Mouse (Mus musculus) forebrain, embryonic 14.5 days (tissue): ENCODE data around the gene Gatad2b. TPM values are rescaled to one million over a fixed set of nuclear protein-coding genes. Genes with fewer than 3 reads are reported as not detected.

Source experiments
- ATAC-seq: fragments of 200-750 bp; cut with Nextera tagmentation; 2 replicates; pipeline ENCODE4 v1.8.0; 2017; ENCODE audit warnings: mild to moderate bottlenecking, moderate library complexity
- DNase-seq: peaks from one replicate; pipeline ENCODE4 v3.0.0-alpha.2; 2015; ENCODE audit warnings: low spot score
- H3K27ac ChIP-seq: fragments of 300-500 bp; sonication (generic); 2 replicates; pipeline ENCODE4 v1.5.1; 2014; ENCODE audit warnings: low read depth, mild to moderate bottlenecking, control low read depth, low read length, moderate library complexity
- H3K27me3 ChIP-seq: fragments of 300-500 bp; sonication (generic); replicated peaks from 2 replicates; pipeline ENCODE4 v1.6.1; 2014; ENCODE audit warnings: low read length, control low read depth, mixed read lengths; ENCODE audit not compliant: control insufficient read depth, insufficient read depth
- H3K36me3 ChIP-seq: fragments of 300-500 bp; sonication (generic); 2 replicates; pipeline ENCODE4 v1.6.1; 2014; ENCODE audit warnings: low read length, control low read depth; ENCODE audit not compliant: control insufficient read depth, insufficient read depth
- H3K4me1 ChIP-seq: fragments of 300-500 bp; sonication (generic); 2 replicates; pipeline ENCODE4 v1.6.1; 2014; ENCODE audit warnings: antibody characterized with exemption, low read length, control low read depth; ENCODE audit not compliant: control insufficient read depth, insufficient read depth
- H3K4me2 ChIP-seq: fragments of 300-500 bp; sonication (generic); 2 replicates; pipeline ENCODE4 v1.6.1; 2014; ENCODE audit warnings: mild to moderate bottlenecking, control low read depth, low read length
- H3K4me3 ChIP-seq: fragments of 300-500 bp; sonication (generic); 2 replicates; pipeline ENCODE4 v1.5.1; 2014; ENCODE audit warnings: low read depth, low read length, control low read depth
- H3K9ac ChIP-seq: fragments of 300-500 bp; sonication (generic); 2 replicates; pipeline ENCODE4 v1.6.1; 2014; ENCODE audit warnings: mild to moderate bottlenecking, low read length, control low read depth, moderate library complexity
- H3K9me3 ChIP-seq: fragments of 300-500 bp; sonication (generic); replicated peaks from 2 replicates; pipeline ENCODE4 v1.6.1; 2016; ENCODE audit warnings: low read length, control low read depth, mixed read lengths; ENCODE audit not compliant: control insufficient read depth
- WGBS: fragments of 180-500 bp; shearing (Covaris S2); extraction: QIAGEN DNeasy Blood & Tissue Kit; methylation state at CpG from one replicate; pipeline ENCODE4 v1.1.7; 2014; 5-methylcytosine and 5-hydroxymethylcytosine counted together
- polyA plus RNA-seq: library from polyadenylated mRNA; unstranded; fragments of >200 nt; fragmentation: Nextera tagmentation; extraction: Ambion mirVana; gene quantifications from 2 replicates; pipeline ENCODE4 v1.2.1, GENCODE M21; 2014

Gatad2b gene
- polyA plus RNA-seq, 1 experiment from 2014 or later, result 14.4 TPM

DNA sequence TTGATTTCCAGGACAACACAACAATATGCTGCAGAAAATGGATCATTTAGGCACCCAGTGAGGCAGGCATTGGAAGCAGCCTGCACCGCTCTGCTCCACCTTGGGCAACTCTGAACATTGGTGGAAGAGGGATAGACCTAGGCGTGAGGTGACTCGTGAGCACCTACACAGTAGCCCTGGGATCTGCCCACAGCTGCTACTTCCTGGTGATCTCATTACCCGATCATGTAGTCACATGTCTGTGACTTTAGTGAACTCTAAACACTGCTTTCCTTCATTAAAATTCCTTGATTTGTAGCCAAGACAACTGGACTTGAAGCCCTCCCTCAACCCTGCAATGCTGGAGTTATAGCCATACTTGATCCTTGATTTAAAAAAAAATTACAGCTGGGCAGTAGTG lies 81.4 kb downstream of the Gatad2b start:
- Histone ChIP-seq H3K4me3 (no peak overlapping the region), H3K9me3 (no peaks in the 10 kb centered on the region), H3K36me3 (no peaks in the 10 kb centered on the region), H3K27ac (no peak overlapping the region), H3K27me3 (no peaks in the 10 kb centered on the region), H3K9ac (no peak overlapping the region), H3K4me2 (no peak overlapping the region), H3K4me1 (no peaks in the 10 kb centered on the region)
- ATAC-seq (no peak), DNase-seq (no peak)
- 84% methylated on average over 4 of the region's 4 CpGs for WGBS

DNA sequence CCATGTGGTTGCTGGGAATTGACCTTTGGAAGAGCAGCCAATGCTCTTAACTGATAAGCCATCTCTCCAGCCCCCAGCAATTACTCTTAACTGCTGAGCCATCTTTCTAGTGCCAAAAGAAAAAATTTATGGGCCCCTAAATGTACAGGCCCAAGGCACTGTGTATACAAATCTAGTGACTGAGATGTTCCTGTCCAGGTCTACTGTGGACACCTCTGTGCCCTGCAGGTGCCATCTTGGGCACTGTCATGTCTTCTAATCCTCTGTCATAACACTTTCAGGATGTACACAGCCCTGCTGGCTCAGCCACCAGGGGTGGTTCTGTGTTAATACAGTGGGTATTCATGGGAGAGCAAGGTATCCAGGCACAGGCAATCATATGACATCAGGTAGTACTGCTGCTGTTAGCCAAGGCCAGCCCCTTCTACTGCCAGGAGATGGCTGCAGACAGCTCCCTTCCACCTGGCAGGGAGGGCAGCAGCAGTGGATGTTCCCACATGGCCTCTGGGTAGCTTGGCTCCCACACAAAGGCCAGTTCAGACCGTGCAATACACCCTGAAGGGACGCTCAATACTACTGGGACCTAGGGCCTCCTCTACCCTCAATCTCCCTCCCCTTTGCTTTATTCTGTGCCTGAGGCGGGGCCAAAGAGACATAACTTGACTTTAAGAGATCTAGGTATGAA lies 82.7 kb downstream of the Gatad2b start:
- Histone ChIP-seq H3K9me3 (no peaks in the 10 kb centered on the region), H3K36me3 (no peaks in the 10 kb centered on the region), H3K27me3 (no peaks in the 10 kb centered on the region), H3K4me1 (no peaks in the 10 kb centered on the region), H3K27ac (no peak overlapping the region), H3K4me3 (no peak overlapping the region), H3K4me2 (no peak overlapping the region), H3K9ac (no peak overlapping the region)
- ATAC-seq (no peak), DNase-seq (no peak)
- 48% methylated on average over 3 of the region's 3 CpGs for WGBS

DNA sequence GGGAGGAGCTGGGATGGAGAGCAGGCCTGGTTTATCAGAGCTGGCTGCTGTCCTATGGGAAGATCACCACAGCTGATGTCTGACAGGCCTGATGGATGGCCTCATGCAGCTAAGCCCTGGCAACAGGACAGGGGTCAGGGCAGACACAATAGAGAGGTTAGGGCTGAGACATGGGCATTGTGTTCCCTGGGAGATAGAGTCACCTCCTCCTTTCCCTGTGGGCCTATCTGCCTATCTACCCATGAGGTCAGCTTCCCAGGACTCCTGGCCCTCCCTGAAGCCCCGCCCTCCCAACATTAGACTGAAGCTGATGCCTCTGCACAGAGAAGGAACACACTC lies 83.2 kb downstream of the Gatad2b start:
- H3K36me3 ChIP-seq, result no peaks in the 10 kb centered on the region
- no peaks in the 10 kb centered on the region for H3K27me3 ChIP-seq
- no peak overlapping the region for H3K4me3 ChIP-seq
- no peak overlapping the region for H3K9ac ChIP-seq
- no peaks in the 10 kb centered on the region for H3K4me1 ChIP-seq
- DNase-seq (no peak), ATAC-seq (no peak)
- 60% methylated on average over 1 of the region's 1 CpGs for WGBS
- no peak overlapping the region for H3K4me2 ChIP-seq
- H3K9me3 ChIP-seq, result no peaks in the 10 kb centered on the region
- H3K27ac ChIP-seq, result no peak overlapping the region

DNA sequence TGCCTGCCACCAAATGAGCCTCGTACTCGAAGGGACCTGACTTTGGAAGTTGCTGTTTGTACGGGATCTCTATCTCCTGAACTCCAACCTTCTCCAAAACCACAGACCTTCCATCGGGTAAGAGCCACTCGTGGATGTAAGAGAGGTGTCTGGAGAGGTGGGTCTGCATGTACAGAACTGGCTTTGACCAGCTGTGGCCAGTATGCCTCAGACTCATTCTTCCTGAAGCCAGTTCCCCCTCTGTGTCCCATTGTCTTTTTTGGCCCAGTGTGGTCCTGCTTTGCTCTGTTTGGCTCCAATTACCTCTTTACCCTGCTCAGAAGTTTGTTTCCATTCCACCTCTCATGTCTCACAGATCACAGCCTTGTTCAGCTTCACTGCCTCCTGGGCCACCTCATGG lies 85.5 kb downstream of the Gatad2b start:
- Histone ChIP-seq H3K27me3 (no peaks in the 10 kb centered on the region), H3K4me3 (no peak overlapping the region), H3K9me3 (no peaks in the 10 kb centered on the region), H3K4me2 (no peak overlapping the region), H3K4me1 (no peaks in the 10 kb centered on the region), H3K9ac (no peak overlapping the region), H3K27ac (no peak overlapping the region), H3K36me3 (no peaks in the 10 kb centered on the region)
- ATAC-seq, result no peak
- no peak for DNase-seq
- WGBS, result 88% methylated on average over 5 of the region's 5 CpGs

GRCm38 (mm10) chr3:90381727-90382126 lies 88.7 kb downstream of the Gatad2b start:
- no peaks in the 10 kb centered on the region for H3K4me1 ChIP-seq
- peaks cover 12% of the 10 kb centered on the region; the same call in 1 of the 2 replicates for H3K36me3 ChIP-seq
- H3K4me2 ChIP-seq, result no peak overlapping the region
- no peak overlapping the region for H3K27ac ChIP-seq
- no peak overlapping the region for H3K4me3 ChIP-seq
- 80% methylated on average over 11 of the region's 11 CpGs for WGBS
- H3K9me3 ChIP-seq, result no peaks in the 10 kb centered on the region
- no peak overlapping the region for H3K9ac ChIP-seq
- ATAC-seq (no peak), DNase-seq (no peak)
- H3K27me3 ChIP-seq, result no peaks in the 10 kb centered on the region

DNA sequence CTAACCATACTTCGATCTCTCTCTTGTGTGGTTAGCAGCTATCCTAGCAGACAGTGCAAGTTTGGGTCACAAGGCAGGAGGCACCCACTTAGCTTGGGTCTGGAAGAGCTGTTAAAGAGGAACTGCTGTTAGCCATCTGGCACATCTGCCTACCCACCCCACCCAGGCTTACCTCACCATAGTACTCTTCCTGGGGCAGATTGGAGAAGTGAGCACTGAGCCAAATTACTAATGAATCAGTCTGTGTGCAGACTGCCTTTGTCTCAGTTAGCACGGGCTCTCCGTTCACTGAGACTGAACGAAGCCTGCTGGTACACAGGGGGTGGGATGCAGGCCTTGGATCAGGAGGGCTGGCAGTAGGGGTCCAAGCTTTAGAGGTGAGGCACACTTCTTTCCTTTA lies 90.7 kb downstream of the Gatad2b start:
- DNase-seq (peak; percentile 66), ATAC-seq (peak; percentile 66)
- Histone ChIP-seq H3K27ac (no peak overlapping the region), H3K36me3 (peaks cover 12% of the 10 kb centered on the region; the same call in 1 of the 2 replicates), H3K9me3 (no peaks in the 10 kb centered on the region), H3K4me1 (peaks cover 14% of the 10 kb centered on the region), H3K4me3 (no peak overlapping the region), H3K9ac (no peak overlapping the region), H3K4me2 (no peak overlapping the region), H3K27me3 (no peaks in the 10 kb centered on the region)
- 46% methylated on average over 4 of the region's 4 CpGs for WGBS

- H3K27me3 ChIP-seq, result no peaks in the 10 kb centered on the region
- H3K27ac ChIP-seq, result no peak overlapping the region
- WGBS, result 90% methylated on average over 7 of the region's 7 CpGs
Observed at GRCm38 (mm10) chr3:90384851-90385375, 91.9 kb downstream of the Gatad2b start.

GRCm38 (mm10) chr3:90386817-90387216 lies 93.8 kb downstream of the Gatad2b start:
- H3K4me3 ChIP-seq, result no peak overlapping the region
- peaks cover 21% of the 10 kb centered on the region for H3K4me1 ChIP-seq
- H3K27me3 ChIP-seq, result no peaks in the 10 kb centered on the region
- DNase-seq (no peak), ATAC-seq (no peak)
- H3K9ac ChIP-seq, result no peak overlapping the region
- H3K4me2 ChIP-seq, result no peak overlapping the region
- peaks cover 25% of the 10 kb centered on the region for H3K36me3 ChIP-seq
- H3K9me3 ChIP-seq, result no peaks in the 10 kb centered on the region
- WGBS, result 93% methylated on average over 10 of the region's 10 CpGs
- H3K27ac ChIP-seq, result no peak overlapping the region

More at GRCm38 (mm10) chr3:90384851-90385375, 91.9 kb downstream of the Gatad2b start:
- no peak for ATAC-seq
- no peaks in the 10 kb centered on the region for H3K9me3 ChIP-seq
- no peak overlapping the region for H3K4me3 ChIP-seq
- peaks cover 12% of the 10 kb centered on the region; the same call in 1 of the 2 replicates for H3K36me3 ChIP-seq
- no peak for DNase-seq
- H3K4me1 ChIP-seq, result peaks cover 17% of the 10 kb centered on the region
- H3K9ac ChIP-seq, result no peak overlapping the region
- no peak overlapping the region for H3K4me2 ChIP-seq

DNA sequence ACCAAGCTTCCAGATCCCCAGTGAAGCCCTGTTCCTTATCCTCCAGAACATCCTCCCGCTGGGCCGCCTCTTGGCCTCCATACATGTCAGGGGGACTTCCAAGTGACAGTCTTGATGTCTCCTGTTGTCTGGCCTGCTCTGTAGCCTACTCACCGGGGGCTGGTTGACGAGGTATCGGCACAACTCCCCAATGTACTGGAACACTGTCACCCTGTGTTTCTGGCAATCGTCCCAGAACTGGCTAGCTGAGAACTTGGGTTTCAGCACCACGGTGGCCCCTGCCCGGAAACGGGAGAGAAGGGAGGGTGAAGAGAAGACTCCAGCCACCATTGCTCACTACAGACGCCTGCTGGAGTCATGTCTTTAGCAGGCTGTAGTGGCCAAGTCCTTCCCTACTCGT lies 94.5 kb downstream of the Gatad2b start:
- Histone ChIP-seq H3K9me3 (no peaks in the 10 kb centered on the region), H3K4me2 (peak overlapping the region; percentile 95), H3K27me3 (no peaks in the 10 kb centered on the region), H3K27ac (no peak overlapping the region), H3K4me1 (peaks cover 21% of the 10 kb centered on the region), H3K9ac (peak overlapping the region; percentile 17; the same call in 1 of the 2 replicates), H3K4me3 (no peak overlapping the region), H3K36me3 (peaks cover 31% of the 10 kb centered on the region)
- ATAC-seq (no peak), DNase-seq (peak; percentile 33)
- WGBS, result 40% methylated on average over 11 of the region's 11 CpGs
